ENCODE assay signal across 18 mouse cellular contexts in the genomic region with DNA sequence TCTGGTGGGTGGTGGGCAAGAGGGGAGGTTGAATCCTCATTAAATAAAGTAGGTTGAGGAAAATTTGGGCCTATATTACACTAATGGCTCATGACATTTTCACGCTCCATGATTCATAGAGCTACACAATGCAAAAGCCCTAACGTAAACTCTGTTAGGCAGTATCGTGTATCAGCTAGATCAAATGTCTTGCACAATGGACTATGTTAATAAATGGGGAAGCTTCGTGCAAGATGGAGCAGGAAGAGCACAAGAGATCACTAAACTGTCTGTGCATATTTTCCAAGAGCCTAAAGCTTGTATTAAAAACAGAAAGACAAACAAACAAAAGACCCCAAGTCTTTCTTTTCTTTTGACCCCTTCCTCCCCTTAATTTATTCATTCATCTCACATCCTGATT. TPM values are rescaled to one million over a fixed set of nuclear protein-coding genes. Genes with fewer than 3 reads are reported as not detected.
A peak's percentile ranks its signal among the peaks of the same experiment; 100 is the strongest.
DNase-seq lines count a peak whose midpoint lies in the region; ATAC-seq lines count a peak whose summit lies in the region.
"Had no signal": no experiment of that assay in that cellular context is flagged by ENCODE, and none has a peak within 500 bp of the region (broad histone marks: within the 10 kb centered on the region; RNA-seq: fewer than 3 reads in every experiment).

No protein-coding gene starts in this region.

- DNase-seq in 416B (ENCODE audit: low read depth): peak; percentile 20
- no peak for DNase-seq in cerebellum, postnatal 4 days (ENCODE audit: low spot score in 2 of 2)
- no peak for DNase-seq in frontal cortex, postnatal 14 days (ENCODE audit: low spot score in 2 of 2)
- DNase-seq: adrenal gland, adult 2 months; adrenal gland, postnatal 10 days; adrenal gland, postnatal 36 days; cerebellum, adult 11-12 months; cerebellum, adult 2 months; cerebellum, adult 9-10 months; cerebellum, postnatal 10 days; cerebellum, postnatal 25 days; embryo, embryonic 11 days had no signal

- ATAC-seq in megakaryocyte, adult 5-6 weeks (ENCODE audit: poor library complexity, severe bottlenecking): 0 out of 2 replicates have a peak, but pooled peaks have one; percentile 49
- peak; percentile 72; the same call in 1 of the 2 replicates for ATAC-seq in monocyte, adult 5-6 weeks (replicated peaks; ENCODE audit: insufficient number of reproducible peaks, low FRiP score, low TSS enrichment, poor library complexity, severe bottlenecking)
- ATAC-seq: forebrain, embryonic 14.5 days; forebrain, embryonic 16.5 days had no signal

RNA-seq across cellular contexts. Expression of a gene that starts 8.2 kb away (rescaled TPM):
- not detected in 2 replicates for total RNA-seq in megakaryocyte, adult 5-6 weeks (2015)
- total RNA-seq in megakaryocyte, adult 5-6 weeks (2017): not detected in 2 replicates
- total RNA-seq in monocyte, adult 5-6 weeks (2017): 0.78 TPM in 1 of 3 replicates, not detected in the others
- total RNA-seq: adrenal gland, adult 2 months; adrenal gland, postnatal 10 days; adrenal gland, postnatal 36 days; common myeloid progenitor, adult 5-6 weeks; MEL had no signal

RNA-seq across cellular contexts. Expression of a gene that starts 19.6 kb away (rescaled TPM):
- total RNA-seq in megakaryocyte, adult 5-6 weeks (2015): 30.0 and 30.6 TPM in 2 replicates
- total RNA-seq in megakaryocyte, adult 5-6 weeks (2017): 57.1 and 59.9 TPM in 2 replicates
- 29.5 to 47.9 TPM (median 41.2 TPM) in 3 replicates for total RNA-seq in monocyte, adult 5-6 weeks (2017)

RNA-seq across cellular contexts. Expression of a gene that starts 26.4 kb away (rescaled TPM):
- total RNA-seq in megakaryocyte, adult 5-6 weeks (2015): 9.0 and 9.5 TPM in 2 replicates
- 0.99 and 1.6 TPM in 2 replicates for total RNA-seq in megakaryocyte, adult 5-6 weeks (2017)
- total RNA-seq in monocyte, adult 5-6 weeks (2017): 3.1 to 6.4 TPM (median 5.9 TPM) in 3 replicates
- total RNA-seq: MEL had no signal

RNA-seq across cellular contexts. Expression of a gene that starts 55.1 kb away (rescaled TPM):
- total RNA-seq in megakaryocyte, adult 5-6 weeks (2015): 96.4 and 101 TPM in 2 replicates
- total RNA-seq in megakaryocyte, adult 5-6 weeks (2017): 90.2 and 116 TPM in 2 replicates
- 101 to 111 TPM (median 103 TPM) in 3 replicates for total RNA-seq in monocyte, adult 5-6 weeks (2017)

RNA-seq across cellular contexts. Expression of a gene that starts 57.2 kb away (rescaled TPM):
- 3.2 and 5.9 TPM in 2 replicates for total RNA-seq in megakaryocyte, adult 5-6 weeks (2015)
- 3.5 and 3.6 TPM in 2 replicates for total RNA-seq in megakaryocyte, adult 5-6 weeks (2017)
- total RNA-seq in monocyte, adult 5-6 weeks (2017): 9.1 to 38.2 TPM (median 26.6 TPM) in 3 replicates
- total RNA-seq: MEL had no signal
